Mouse (Mus musculus) T-cell, adult 2 months (primary cell): ENCODE data around the gene Reln.

Source experiments
- DNase-seq: peaks from one replicate; pipeline ENCODE4 v3.0.0; 2022; ENCODE audit warnings: low spot score

The Reln gene

DNA sequence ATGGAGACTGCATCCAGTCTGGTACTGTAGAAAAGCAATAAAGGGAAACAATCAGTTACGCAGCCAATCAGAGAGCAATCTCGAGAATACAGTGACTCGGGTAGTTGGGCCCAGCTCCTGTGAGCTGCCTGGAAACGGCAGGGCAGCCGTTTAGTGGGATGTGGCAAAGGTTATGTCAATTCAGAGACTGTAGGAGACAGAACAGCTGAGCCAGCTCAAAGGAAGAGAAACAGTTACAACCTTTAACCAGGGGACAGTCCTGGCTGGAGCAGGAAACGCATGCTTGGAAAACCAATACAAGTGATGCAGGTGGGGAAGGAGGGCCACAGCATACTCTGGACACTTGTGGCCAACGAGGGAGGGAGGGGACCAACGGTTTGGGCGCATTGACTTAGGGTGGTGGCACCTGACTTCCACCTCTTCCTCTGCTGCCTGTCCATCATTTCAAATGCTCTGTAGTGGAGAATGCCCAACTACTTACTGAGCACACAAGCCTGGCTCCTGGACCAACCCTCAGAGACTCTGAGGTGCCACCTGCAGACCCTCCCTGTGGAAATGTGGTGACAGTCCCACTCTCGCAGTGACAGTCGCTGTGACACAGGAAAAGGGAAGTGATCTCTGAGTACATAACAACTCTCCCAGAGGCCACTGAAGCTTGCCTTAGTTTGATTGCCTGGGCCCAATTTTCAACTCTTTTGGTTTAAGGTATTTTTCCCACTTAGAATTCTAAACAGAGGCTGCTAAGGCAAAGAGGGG, 337.0 kb downstream of the Reln start:
- no peak for DNase-seq

GRCm38 (mm10) chr5:22003858-22004257, 340.6 kb downstream of the Reln start:
- DNase-seq, result no peak

GRCm38 (mm10) chr5:21987711-21988110, 356.8 kb downstream of the Reln start:
- no peak for DNase-seq

DNA sequence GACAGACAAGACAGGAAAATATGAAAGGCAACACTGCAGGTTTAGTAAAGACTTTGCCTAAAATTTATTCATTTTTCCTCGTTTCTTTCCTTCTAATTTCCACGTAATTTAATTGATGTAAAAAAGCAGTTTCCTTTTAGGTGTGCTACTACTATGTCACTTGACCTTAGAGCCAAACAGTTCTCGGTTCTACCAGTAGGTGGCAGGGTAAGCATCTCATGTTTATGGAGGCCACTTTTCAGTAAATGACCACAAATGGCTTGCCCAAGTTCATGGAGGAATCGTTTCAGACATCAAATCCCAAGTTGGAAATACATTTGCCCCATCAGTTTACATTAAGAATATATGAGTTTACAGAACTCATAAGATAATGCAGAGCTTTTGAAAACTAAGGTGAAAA, 358.2 kb downstream of the Reln start:
- no peak for DNase-seq

DNA sequence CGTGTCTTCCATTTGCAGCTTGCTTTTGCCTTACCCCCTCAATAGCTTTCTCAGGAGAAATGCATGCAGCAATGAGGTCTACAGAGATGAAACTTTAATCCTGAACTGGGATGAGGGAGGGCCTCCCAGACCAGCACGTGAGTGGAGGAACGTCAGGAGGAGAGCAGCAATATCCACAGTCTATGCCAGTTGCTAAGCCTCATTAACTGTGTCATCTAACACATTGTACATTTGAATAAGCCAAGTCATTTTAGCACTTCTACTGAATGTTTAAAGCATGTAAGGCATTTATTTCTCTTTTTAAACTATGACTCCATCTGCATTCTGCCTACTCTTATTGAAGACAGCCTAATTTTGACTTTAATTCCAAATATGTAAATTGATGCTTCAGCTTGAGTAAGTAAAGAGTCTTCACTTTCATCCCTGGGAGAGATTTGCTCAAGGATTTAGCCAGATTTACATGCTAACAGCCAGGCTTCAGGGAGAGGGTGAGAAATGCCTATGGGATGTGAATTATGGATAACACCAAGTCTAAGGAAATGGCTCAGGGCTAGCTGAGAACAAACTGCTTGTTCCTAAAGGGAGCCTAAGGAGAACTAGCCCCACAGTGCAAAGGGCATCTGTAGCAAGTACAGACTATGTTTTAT, 361.4 kb downstream of the Reln start:
- no peak for DNase-seq

GRCm38 (mm10) chr5:21981216-21981615, 363.3 kb downstream of the Reln start:
- DNase-seq, result no peak

DNA sequence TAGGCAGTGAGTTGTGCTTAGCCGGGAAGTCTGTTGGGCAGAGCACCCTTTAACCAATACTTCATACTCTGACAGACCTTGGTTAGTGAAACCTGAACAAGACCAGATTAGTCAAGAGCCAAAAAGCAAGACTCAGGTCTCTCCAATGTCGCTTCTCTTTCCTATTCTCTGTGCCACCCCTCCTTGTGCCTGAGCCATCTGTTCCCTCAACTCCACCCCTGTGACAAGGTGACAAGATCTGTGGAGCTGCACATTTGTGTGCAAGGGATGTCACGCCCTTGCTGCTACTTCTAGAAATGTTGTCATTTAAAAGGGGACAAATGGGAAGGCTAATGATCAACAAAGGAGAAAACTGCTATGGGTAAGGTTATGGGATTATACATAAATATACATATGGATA, 364.0 kb downstream of the Reln start:
- DNase-seq, result no peak

DNA sequence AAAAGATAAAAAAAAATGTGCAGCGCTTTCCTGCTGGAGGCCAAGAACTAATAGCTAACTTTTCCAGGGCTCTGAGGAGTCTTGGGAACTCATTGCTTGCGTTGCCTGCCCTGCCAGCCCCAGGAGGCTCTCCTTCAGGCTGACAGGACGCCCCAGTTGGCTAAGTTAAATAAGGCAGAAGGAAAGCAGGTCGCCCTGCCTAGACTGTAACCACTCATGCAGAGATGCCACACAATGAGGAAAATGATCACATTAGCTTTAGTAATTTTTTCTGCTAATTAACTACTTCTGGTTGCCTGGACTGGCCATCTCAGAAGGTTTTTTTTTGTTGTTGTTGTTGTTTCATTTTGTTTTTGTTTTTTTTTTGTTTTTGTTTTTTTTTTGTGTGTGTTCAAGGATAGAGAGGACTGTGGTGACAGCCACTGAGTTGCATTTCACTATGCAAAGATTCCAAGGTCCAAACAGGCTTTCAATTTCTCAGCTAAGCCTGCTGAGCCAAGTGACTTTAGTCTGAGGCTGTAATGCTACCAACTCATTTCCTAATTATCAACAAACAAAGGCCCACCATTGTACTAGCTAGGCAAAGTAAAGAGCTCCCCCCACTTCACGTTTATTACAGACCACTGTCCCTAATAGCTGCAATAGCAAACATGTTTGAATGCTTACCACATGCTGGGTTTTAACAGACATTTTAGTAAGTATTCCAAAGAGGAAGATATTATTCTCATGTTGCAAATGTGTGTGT, 371.1 kb downstream of the Reln start:
- no peak for DNase-seq

- no peak for DNase-seq
Observed at GRCm38 (mm10) chr5:21961796-21962195, 382.7 kb downstream of the Reln start.

GRCm38 (mm10) chr5:21960151-21960550, 384.4 kb downstream of the Reln start:
- DNase-seq, result no peak

DNA sequence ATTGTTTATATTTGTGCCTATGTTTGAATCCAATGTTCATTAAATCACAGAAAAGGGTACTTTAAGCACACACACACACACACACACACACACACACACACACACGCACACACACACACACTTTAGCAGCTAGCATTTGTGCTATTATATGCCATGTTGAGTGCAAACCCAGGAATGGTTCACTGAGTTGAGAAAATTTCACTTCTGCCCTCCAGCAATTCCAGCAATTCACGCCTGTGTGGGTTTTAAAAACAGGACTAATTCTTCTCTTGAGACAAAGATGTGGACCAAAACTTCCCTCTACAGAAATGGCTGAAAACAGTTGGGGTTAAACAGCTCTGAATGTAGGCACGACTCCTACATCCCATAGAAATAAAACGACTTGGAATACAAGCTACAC, 386.9 kb downstream of the Reln start:
- DNase-seq, result no peak

DNA sequence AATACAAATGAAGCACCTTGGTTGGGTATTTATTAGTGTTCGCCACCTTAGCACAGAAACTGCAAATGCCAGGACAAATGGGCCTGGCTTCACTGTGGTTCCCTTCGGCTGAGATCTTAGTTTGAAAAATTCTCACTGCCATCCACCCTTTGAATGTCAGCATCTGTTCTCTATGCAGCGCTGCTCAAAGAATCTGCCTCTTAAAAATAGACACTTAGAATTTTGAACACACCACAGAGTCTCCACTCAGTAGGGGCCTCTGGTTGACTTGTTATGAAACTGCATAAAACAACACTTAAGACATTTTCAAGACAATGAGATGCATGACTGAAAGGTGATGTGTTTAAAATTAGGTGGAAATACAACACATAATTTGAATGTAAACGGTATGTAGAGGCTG, 387.4 kb downstream of the Reln start:
- DNase-seq, result no peak

DNA sequence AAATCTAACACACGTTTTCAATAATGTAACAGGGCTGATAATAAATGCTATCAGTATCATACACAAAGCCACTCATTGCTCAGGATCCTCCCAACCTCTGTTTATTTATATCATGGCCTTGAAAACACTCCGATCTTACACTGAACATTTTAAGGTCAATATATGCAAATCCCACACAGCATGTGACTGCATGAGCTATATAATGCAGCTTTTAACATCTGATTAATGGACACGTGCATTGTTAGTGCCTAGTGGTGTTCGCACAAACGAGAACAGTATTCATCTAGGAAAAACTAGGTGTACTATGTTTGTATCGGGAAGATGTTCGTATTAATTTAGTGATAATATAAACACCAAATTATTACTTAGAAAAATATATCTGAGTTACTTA, 395.0 kb downstream of the Reln start:
- no peak for DNase-seq

DNA sequence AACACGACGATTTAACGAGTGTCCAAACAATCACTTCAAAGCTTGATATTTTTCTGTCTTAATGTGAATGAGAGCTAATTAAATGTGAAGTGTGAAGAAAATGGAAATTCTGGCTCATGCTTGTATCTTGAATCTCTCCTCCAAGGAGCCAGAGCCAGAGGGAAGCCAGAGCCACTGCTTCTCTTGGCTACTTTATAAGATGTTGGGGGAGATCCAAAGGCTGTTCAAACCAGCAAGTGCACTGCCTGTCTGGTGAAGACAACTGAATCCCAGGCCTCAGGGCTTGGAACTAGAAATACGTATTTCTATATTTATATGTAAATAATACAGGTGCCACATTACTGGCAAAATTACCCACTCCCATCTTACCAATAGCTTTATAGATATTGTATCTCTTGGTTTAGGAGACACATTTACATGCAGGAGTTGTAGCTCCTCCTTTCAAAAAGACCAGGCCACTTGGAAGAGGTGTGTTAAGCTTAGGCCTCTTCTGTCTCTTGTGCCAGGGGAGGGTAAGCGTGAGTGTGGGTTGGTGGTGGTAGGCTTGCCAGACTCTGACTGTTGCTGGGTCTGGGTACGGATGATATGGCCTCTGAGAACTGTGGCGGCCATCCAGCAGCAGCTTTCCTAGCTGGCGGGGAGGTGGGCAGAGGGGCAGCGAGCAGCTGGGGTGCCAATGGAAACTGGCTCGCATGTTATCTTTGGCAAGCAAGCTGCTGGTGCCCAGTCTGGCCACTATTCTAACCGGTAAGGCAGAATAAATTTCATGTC, 395.6 kb downstream of the Reln start:
- no peak for DNase-seq

GRCm38 (mm10) chr5:21947610-21948381, 396.7 kb downstream of the Reln start:
- DNase-seq, result no peak

- no peak for DNase-seq
Observed at GRCm38 (mm10) chr5:21944579-21944978, 399.9 kb downstream of the Reln start.

DNA sequence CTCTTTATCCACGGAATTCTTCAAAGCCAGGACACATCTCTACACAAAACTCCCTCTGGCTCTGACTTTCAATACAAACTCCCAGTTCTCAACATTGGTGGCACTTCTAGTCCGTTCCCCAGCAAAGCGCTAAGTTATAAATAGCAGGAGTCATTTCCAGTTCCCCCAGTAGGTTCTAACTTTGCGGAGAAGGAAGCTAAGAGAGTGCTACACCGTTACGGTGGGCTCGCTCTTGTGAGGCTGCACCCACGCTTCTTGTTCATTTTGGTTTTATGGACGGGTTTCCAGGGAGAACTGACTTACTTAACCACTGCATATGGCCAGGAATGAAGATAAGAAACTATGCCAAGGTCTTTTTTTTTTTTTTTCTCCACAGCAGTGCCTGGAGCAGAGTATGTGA, 405.1 kb downstream of the Reln start:
- DNase-seq, result no peak

DNA sequence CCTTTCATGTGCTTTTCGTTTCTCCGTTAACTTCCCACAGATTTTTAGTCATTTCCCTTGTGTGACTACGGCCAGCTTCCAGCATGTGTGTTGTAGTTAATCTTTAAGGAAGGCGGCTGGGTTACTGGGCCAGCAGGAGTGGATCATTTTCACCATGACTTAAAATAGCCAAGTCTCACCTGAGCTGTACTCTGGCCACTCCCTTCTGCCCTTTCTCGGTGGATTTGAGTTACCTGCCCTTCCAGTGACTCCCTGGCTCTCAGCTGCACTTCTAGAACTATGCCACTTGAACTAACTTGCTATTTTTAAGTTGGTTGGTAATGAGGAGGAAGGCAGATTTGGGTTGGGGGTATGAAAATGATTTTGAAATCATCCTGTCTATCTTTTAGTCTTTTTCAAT, 406.4 kb downstream of the Reln start:
- no peak for DNase-seq

- no peak for DNase-seq
Observed at GRCm38 (mm10) chr5:21936627-21937026, 407.9 kb downstream of the Reln start.

GRCm38 (mm10) chr5:21936096-21936495, 408.4 kb downstream of the Reln start:
- no peak for DNase-seq

DNA sequence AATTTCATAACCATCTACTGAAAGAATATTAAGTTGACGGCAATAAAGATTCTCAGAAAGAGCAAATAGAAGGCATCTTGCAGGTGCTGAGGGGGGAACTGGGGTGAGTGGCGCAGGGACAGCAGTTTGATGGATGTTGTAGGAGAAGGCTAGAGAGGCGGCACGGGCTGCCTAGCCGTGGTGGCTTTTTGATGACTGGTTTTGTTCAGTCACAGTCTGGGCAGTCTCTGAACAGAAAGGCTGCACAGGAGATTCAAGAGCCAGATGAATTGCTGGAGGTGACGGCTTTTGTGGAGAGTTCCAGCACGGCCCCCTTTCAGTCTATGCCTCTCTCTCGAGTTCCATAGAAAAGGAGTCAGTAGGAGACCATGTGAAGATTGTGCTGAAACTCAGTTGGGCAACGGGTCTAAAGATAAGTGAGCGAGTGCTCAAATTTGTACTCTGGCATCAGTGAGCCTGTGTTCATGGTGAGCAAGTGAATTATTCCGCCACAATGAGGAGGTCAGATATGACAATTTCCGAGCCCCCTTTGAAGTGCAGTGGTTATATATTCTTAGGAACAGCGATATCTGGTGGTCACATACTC, 409.6 kb downstream of the Reln start:
- DNase-seq, result no peak
